Comparison of ENCODE assay signal across 17 mouse cellular contexts in the genomic region with DNA sequence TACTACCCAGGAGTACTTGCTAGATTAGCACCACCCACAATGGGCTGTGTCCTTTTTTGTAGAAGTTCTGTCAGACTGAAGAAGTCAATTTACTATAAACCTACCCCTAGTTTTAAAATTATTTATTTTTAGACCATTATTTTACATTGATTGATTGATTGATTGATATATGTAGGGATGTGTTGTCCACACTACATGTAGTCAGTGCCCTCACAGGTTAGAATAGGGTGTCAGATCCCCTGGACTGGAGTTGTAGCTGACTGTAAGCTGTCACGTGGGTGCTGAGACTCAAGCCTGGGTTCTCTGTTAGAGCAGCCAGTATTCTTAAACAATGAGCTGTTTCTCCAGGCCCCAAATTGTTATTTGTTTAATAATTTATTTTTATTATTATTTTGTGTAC. TPM values are rescaled to one million over a fixed set of nuclear protein-coding genes. Genes with fewer than 3 reads are reported as not detected.
A peak's percentile ranks its signal among the peaks of the same experiment; 100 is the strongest.
DNase-seq lines count a peak whose midpoint lies in the region; ATAC-seq and TF ChIP-seq lines count a peak whose summit lies in the region.
"Had no signal": no experiment of that assay in that cellular context is flagged by ENCODE, and none has a peak within 500 bp of the region (broad histone marks: within the 10 kb centered on the region; RNA-seq: fewer than 3 reads in every experiment).

No protein-coding gene starts in this region.

- H3K27me3 ChIP-seq in intestine, postnatal 0 days (replicated peaks; ENCODE audit: control insufficient read depth, insufficient read depth, low read length): no peaks in the 10 kb centered on the region
- H3K27me3 ChIP-seq: embryonic facial prominence, embryonic 12.5 days; forebrain, embryonic 13.5 days; forebrain, embryonic 15.5 days had no signal

- no peak overlapping the region for H3K4me2 ChIP-seq in intestine, postnatal 0 days (replicated peaks; ENCODE audit: low read depth)
- H3K4me2 ChIP-seq: embryonic facial prominence, embryonic 12.5 days; forebrain, embryonic 13.5 days; forebrain, embryonic 15.5 days had no signal

- no peak for TF ChIP-seq CTCF in intestine, postnatal 0 days (IDR thresholded peaks at IDR 0.05; ENCODE audit: low read depth)

- no peaks in the 10 kb centered on the region for H3K4me1 ChIP-seq in intestine, postnatal 0 days (replicated peaks; ENCODE audit: control insufficient read depth, insufficient read depth, low read length)
- H3K4me1 ChIP-seq: embryonic facial prominence, embryonic 12.5 days; forebrain, embryonic 15.5 days had no signal

- H3K36me3 ChIP-seq in macrophage (ENCODE audit: inconsistent target): no peaks in the 10 kb centered on the region
- H3K36me3 ChIP-seq in intestine, postnatal 0 days (ENCODE audit: control insufficient read depth, insufficient read depth): no peaks in the 10 kb centered on the region
- H3K36me3 ChIP-seq: embryonic facial prominence, embryonic 10.5 days; embryonic facial prominence, embryonic 12.5 days; forebrain, embryonic 15.5 days had no signal

- H3K4me3 ChIP-seq in macrophage (ENCODE audit: inconsistent target): no peak overlapping the region
- H3K4me3 ChIP-seq in intestine, postnatal 0 days (ENCODE audit: low read depth, low read length): no peak overlapping the region
- H3K4me3 ChIP-seq: embryonic facial prominence, embryonic 10.5 days; embryonic facial prominence, embryonic 12.5 days; forebrain, embryonic 13.5 days; forebrain, embryonic 15.5 days had no signal

- H3K9me3 ChIP-seq in intestine, postnatal 0 days (ENCODE audit: control insufficient read depth): no peaks in the 10 kb centered on the region
- H3K9me3 ChIP-seq: embryonic facial prominence, embryonic 10.5 days; embryonic facial prominence, embryonic 12.5 days; forebrain, embryonic 15.5 days had no signal

- 100% methylated on average over 1 of the region's 1 CpGs for WGBS in macrophage (ENCODE audit: missing documents)
- WGBS in intestine, postnatal 0 days: 87% methylated on average over 1 of the region's 1 CpGs

- ATAC-seq in intestine, postnatal 0 days: no peak
- ATAC-seq: forebrain, embryonic 13.5 days; forebrain, embryonic 15.5 days; forebrain, postnatal 0 days had no signal

- peak overlapping the region; percentile 86 for H3K27ac ChIP-seq in macrophage
- no peak overlapping the region for H3K27ac ChIP-seq in intestine, postnatal 0 days (ENCODE audit: low read depth, low read length)
- H3K27ac ChIP-seq: embryonic facial prominence, embryonic 10.5 days; embryonic facial prominence, embryonic 12.5 days; forebrain, embryonic 13.5 days; forebrain, embryonic 15.5 days had no signal

- H3K9ac ChIP-seq in intestine, postnatal 0 days (ENCODE audit: low read depth, low read length): no peak overlapping the region
- H3K9ac ChIP-seq: embryonic facial prominence, embryonic 12.5 days; forebrain, embryonic 13.5 days; forebrain, embryonic 15.5 days; forebrain, postnatal 0 days had no signal

- peak; percentile 58 for DNase-seq in cerebellum, adult 9-10 months
- no peak for DNase-seq in cerebellum, postnatal 25 days
- peak; percentile 1 for DNase-seq in testis, postnatal 10 days (ENCODE audit: low spot score)
- DNase-seq in testis, postnatal 14 days (ENCODE audit: low spot score): no peak
- DNase-seq: adrenal gland, adult 2 months; adrenal gland, postnatal 10 days; adrenal gland, postnatal 25 days; cerebellum, adult 11-12 months; cerebellum, adult 9-11 months; cerebellum, postnatal 14 days; forebrain, postnatal 0 days had no signal

- no peaks in the 10 kb centered on the region for H3K79me2 ChIP-seq in macrophage (ENCODE audit: inconsistent target)

RNA-seq across cellular contexts. Expression of gene Abraxas2, which starts 34.3 kb away (rescaled TPM):
- total RNA-seq in macrophage (2018; cell fraction: chromatin; rRNA removed): 100 to 1,000 TPM in 6 of 26 experiments, 10 to 100 TPM in 20; 38.2 to 126 (median 79.0) TPM
- total RNA-seq in macrophage (2018; cell fraction: cytosol; rRNA removed): 10 to 100 TPM; 38.1 to 64.3 (median 54.7) TPM
- total RNA-seq in macrophage (2018; cell fraction: nucleus; rRNA removed): 100 to 1,000 TPM in 1 of 26 experiments, 10 to 100 TPM in 25; 31.4 to 113 (median 66.4) TPM
- polyA plus RNA-seq in macrophage (2018): 45.4 to 73.6 TPM (median 47.0 TPM) in 3 replicates
- polyA plus RNA-seq in intestine, postnatal 0 days (2015; fragmentation: Nextera tagmentation; extraction: Ambion mirVana): 26.0 and 27.1 TPM in 2 replicates

RNA-seq across cellular contexts. Expression of gene Zranb1, which starts 37.6 kb away (rescaled TPM):
- 10 to 100 TPM; 33.1 to 84.5 (median 52.5) TPM for total RNA-seq in macrophage (2018; cell fraction: chromatin; rRNA removed)
- 10 to 100 TPM in 18 of 26 experiments, 1 to 10 TPM in 8; 8.7 to 15.7 (median 11.4) TPM for total RNA-seq in macrophage (2018; cell fraction: cytosol; rRNA removed)
- total RNA-seq in macrophage (2018; cell fraction: nucleus; rRNA removed): 10 to 100 TPM; 16.3 to 48.6 (median 31.7) TPM
- 10.1 to 17.5 TPM (median 10.4 TPM) in 3 replicates for polyA plus RNA-seq in macrophage (2018)
- 8.7 and 9.8 TPM in 2 replicates for polyA plus RNA-seq in intestine, postnatal 0 days (2015; fragmentation: Nextera tagmentation; extraction: Ambion mirVana)

RNA-seq across cellular contexts. Expression of gene Eef1akmt2, which starts 40.9 kb away (rescaled TPM):
- total RNA-seq in macrophage (2018; cell fraction: chromatin; rRNA removed): 10 to 100 TPM; 16.6 to 67.7 (median 39.8) TPM
- total RNA-seq in macrophage (2018; cell fraction: cytosol; rRNA removed): 10 to 100 TPM in 25 of 26 experiments, 1 to 10 TPM in 1; 9.6 to 21.4 (median 15.7) TPM
- 10 to 100 TPM; 12.7 to 46.5 (median 25.2) TPM for total RNA-seq in macrophage (2018; cell fraction: nucleus; rRNA removed)
- 15.2 to 18.8 TPM (median 17.1 TPM) in 3 replicates for polyA plus RNA-seq in macrophage (2018)
- 34.3 and 37.8 TPM in 2 replicates for polyA plus RNA-seq in intestine, postnatal 0 days (2015; fragmentation: Nextera tagmentation; extraction: Ambion mirVana)

Comparison
In these comparisons a context has a peak if more than half of its experiments do, and no peak if none do; other contexts are left out.
1. DNase-seq: peak in cerebellum, adult 9-10 months (single experiment) and testis, postnatal 10 days (single experiment); none in cerebellum, postnatal 25 days (0 of 2) and testis, postnatal 14 days (single experiment).